Mouse (Mus musculus): ENCODE data around the gene Pkp4. TPM values are rescaled to one million over a fixed set of nuclear protein-coding genes. Genes with fewer than 3 reads are reported as not detected.

Pkp4 gene
- polyA plus RNA-seq, 1 experiment from 2014 or later, result 36.5 TPM

Other genes with a start within 250 kb of the Pkp4 start
- 0.94 and 1.2 TPM in 2 replicates for gene Ccdc148, start 167 bp upstream of the Pkp4 start, polyA plus RNA-seq (2015; fragmentation: Nextera tagmentation; extraction: Ambion mirVana)

Measured in heart, embryonic 15.5 days (tissue).